Mouse (Mus musculus) cerebellum, adult 11-12 months (tissue): ENCODE data around the gene Pkm.

ENCODE experiments used
- DNase-seq: peaks from one replicate; pipeline ENCODE4 v3.0.0; 2022

Gene Pkm

DNA sequence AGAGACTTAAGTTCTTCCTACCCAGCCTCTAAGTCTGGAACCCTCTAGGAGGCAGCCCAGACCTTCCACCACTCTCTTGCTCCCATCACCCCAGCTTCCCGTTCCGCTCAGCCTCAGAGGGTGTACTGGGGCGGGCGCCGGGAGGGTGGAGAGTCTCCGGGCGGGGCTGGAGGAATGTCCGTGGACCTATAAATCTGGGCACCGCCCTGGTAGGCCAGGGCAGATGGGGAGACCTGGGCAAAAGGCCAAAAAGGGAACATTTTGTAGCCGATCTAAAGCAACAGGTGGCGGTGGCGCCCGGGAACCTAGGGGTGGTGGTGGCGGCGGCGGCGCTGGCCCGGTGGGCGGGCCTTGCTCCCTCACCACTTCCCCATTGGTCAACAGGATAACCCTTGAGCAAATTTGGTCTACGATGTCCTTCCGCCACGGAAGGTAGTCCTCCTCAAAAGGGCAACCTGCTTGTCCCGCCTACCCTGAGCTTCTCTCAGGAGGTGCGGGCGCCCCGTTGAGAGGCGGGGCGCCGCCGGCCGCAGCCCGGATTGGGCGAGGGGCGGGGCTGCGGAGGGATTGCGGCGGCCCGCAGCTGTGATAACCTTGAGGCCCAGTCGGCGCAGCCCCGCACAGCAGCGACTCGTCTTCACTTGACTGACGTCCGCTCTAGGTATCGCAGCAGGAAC is at the start of gene Pkm:
Pkm (plus strand) TSS at position 411 of the 677 bp plus-strand sequence.
- DNase-seq, result peak; percentile 98

GRCm38 (mm10) chr9:59610950-59611349 is 45.2 kb upstream of the Pkm start:
- no peak for DNase-seq

DNA sequence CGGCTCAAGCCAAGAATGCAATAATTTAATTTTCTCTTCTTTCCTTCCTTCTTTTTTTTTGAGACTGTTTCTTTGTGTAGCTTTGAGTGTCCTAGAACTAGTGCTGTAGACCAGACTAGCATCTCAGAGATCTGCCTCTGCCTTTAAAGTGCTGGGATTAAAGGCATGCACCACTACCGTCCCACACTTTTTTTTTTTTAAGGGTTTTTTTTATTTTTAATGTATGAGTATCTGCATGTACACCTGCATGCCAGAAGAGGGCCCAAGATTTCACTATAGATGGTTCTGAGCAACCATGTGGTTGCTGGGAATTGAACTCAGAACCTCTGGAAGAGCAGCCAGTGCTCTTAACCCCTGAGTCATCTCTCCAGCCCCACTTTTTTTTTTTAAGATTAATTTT is 40.4 kb upstream of the Pkm start:
- DNase-seq, result no peak

DNA sequence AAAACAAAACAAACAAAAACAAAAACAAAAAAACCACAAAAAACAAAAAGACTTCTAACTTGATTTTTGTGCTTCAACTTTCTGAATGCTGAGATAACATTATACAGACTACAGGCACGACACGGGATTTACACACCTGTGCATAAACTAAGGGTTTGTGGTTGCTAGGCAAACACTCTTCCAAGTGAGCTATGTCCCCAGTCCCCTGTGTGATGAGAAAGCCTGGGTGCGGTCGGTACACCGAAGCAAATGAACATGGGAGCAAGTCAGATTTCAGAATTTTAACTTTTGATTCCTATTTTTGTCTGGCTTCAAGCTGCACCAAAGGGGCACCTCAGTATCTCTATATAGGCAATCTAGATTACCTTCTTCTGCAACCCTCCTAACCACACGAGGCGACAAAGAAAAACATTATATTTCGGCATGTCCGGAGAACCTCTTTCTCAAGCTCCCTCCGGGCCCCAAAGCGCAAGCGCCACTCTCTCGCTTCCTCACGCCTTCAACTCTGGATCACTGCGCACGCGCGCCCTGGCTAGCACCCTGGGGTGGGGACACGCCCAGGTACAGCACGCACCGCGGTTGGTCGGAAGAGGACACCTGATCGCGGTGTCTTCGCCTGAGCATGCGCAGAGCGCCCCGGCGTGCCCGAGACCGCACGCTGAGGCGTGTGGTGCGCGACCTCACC is 39.4 kb upstream of the Pkm start, which contains the start of gene Parp6:
Parp6 (plus strand) TSS at position 663 of the 685 bp plus-strand sequence.
- DNase-seq, result peak; percentile 100

GRCm38 (mm10) chr9:59617307-59617973 is 38.7 kb upstream of the Pkm start:
- no peak for DNase-seq

GRCm38 (mm10) chr9:59638372-59638771 is 17.8 kb upstream of the Pkm start:
- no peak for DNase-seq

DNA sequence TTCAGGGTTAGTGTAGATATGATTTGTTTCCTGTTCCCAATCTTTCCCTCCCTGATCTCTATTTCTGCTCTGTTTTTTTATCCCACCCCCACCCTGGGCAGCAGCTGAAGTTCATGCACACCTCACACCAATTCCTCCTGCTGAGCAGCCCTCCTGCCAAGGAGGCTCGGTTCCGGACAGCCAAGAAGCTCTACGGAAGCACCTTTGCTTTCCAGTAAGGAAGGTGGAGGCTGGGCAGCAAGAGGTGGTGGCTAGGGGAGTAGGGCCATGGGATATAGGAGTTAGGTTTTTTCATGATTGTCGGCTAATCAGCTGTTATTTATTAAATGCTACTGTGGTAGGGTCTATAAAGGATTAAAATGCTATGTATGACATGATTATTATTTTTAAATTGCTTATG is 16.2 kb upstream of the Pkm start:
- DNase-seq, result no peak

GRCm38 (mm10) chr9:59641320-59641719 is 14.8 kb upstream of the Pkm start:
- DNase-seq, result no peak

DNA sequence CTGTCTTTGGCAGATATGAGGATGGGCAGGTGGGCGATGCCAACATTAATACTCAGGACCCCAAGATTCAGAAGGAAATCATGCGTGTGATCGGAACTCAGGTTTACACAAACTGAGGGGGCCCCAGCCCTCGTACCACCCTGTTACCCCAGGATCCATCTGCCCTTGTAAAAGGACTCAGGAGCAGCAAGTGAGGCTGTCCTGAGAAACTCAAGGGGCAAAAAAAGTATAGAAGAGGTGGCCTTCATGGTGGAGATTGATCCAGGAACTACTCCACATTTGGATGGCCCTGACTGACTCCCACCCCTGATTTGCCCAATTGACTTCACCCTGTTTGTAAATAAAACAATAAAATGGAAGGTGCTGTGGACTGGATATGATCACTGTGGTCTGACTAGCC is 6.3 kb upstream of the Pkm start:
- DNase-seq, result no peak

- peak; percentile 9 for DNase-seq
Observed at GRCm38 (mm10) chr9:59653371-59653770, 2.8 kb upstream of the Pkm start.

DNA sequence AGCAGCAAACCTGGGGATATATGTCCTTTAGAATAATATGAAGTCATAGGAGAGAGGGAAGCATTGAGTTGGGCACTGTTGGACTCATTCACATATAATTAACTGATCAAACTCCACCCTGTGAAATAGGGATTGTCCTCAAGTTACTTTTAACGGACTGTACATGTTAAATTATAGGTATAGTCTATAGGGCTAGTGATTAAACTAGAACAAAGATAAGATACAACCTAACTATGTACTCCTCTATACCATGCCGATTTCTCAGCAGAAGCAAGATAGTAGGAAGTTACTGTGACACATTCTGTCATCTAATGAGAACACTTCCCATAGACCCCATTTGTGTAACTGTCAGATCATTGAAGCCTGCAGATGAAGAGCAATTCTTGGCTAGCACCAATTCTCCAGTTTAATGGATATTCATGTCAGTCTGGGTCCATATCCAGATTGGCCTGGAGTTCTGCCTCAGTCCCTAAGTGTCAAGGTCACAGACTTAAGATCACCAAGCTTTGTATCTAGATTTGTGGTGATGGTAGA is 1.7 kb upstream of the Pkm start:
- no peak for DNase-seq

DNA sequence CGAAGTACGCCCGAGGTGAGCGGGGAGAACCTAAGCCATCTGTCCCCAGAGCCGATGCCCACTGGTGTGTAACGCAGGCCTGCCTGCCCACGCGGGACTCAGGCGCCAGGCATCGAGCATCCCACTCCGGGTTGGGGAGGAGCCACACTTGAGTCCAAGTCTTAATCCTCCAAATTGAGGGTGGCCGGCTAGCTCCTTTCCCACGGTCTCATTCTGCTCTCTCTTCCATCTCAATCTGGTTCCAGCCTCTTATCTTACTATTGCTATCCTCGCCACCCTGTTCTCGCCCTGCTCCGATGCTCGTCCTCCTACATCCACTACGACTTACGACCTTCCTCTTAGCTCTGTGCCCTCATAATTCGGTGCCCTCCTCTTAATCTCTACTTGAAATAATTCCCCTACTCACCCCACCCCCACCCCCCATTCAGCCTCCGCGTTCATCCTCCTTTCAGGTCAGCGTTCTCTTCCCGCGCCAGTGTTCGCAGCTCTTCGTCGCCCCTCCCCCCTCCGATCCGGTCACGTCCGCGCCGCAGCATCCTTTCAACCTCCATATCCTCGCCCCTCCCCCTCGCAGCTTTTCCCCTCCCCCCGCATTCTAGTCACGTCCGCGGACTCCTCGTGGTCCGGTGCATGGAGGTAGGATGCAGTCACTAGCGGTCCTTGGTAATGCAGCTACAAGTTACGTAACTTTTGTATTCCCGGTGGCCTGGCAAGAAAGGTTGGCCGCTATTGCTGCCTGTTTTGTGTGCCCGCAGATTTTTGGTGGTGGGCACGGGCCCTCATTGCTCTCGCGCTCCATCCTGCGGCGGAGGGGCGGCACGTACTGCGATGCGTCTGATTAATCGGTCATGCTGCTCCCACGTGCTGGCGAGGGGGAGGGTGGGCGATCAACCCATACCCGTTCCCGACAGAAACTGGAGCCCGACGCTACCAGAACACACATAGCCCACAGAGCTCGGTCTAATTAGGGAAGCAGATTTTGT is 758 bp downstream of the Pkm start:
- DNase-seq, result peak; percentile 83

GRCm38 (mm10) chr9:59658146-59658545 is 2.0 kb downstream of the Pkm start:
- DNase-seq, result peak; percentile 9

DNA sequence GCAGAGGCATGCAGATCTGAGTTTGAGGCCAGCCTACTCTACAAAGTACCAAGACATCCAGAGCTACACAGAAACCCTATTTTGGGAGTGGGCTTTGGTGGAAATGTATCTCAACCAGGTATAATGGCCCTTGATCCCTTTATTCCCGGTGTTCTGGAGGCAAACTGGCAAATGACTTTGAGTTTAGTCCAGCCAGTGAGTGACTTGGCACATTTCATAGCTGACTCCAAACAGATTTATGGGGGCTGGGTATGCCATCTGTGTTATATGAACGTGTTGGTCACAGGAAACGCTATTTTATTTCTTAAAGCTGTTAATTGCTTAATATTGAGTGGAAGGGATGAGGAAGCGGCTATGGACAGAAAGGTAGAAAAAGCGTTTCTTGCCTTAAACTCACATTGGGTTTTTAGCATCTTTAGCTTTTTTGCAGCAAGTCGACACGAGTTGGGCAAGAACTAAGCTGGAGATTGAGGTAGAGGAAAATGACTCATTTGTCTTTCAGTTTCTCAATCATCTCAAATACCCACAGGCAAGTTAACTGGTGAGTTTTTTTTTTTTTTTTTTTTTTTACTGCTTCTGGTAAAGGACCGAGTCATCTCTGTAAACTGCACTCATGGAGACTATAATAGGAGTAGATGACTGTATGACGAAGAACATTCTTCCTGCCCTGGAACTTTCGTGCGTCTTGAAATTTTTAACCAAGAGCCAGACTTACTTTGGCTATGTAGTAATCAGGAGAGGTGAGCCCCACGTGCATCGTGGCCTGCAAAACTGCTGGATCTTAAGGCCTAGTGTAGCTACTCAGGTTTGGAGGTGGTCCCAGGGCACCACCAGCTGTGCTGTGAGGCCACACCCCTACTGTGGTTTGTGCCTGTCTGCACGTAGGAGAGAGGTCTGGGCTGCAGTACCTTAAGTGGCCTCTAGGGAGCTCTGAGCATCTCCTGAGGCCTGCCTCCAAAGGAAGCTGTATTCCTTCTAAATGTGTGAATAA is 3.2 kb downstream of the Pkm start:
- peak; percentile 83 for DNase-seq

GRCm38 (mm10) chr9:59660421-59660820 is 4.3 kb downstream of the Pkm start:
- DNase-seq, result peak; percentile 85

GRCm38 (mm10) chr9:59661298-59661975 is 5.3 kb downstream of the Pkm start:
- DNase-seq, result no peak

GRCm38 (mm10) chr9:59663226-59663625 is 7.1 kb downstream of the Pkm start:
- no peak for DNase-seq

- DNase-seq, result no peak
Observed at GRCm38 (mm10) chr9:59663957-59664356, 7.8 kb downstream of the Pkm start.

- DNase-seq, result no peak
Observed at GRCm38 (mm10) chr9:59664664-59665256, 8.6 kb downstream of the Pkm start.

DNA sequence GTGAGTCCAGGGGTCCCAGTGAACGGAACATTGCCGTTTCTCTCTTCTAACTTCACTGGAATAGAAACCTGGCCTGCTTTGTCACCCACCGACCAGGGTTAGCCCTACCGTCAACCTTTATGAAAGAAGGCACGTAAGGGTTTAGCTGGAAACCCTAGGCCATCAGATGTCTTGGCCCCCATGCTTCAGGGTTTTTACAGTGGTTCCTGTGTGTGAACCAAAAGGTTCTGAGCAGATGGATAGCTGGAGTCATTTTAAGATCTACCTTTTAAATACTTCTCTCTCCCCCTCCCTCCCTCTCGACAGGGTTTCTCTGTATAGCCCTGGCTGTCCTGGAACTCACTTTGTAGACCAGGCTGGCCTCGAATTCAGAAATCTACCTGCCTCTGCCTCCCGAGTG is 9.8 kb downstream of the Pkm start:
- no peak for DNase-seq
